Mouse (Mus musculus) thymus, adult 2 months (tissue): ENCODE data around the gene Pmepa1.
A peak's percentile ranks its signal among the peaks of the same experiment; 100 is the strongest.

Experiments used
- CTCF ChIP-seq: fragments of 200-500 bp; IDR thresholded peaks from 2 replicates; pipeline ENCODE4 v1.5.1; 2012; ENCODE audit warnings: mild to moderate bottlenecking, control low read depth, low read length, moderate library complexity, borderline replicate concordance; ENCODE audit not compliant: control insufficient read depth, poor library complexity, insufficient read depth; ENCODE audit errors: extremely low read depth
- POLR2A ChIP-seq: fragments of 200-500 bp; IDR thresholded peaks from 2 replicates; pipeline ENCODE4 v1.6.1; 2012; ENCODE audit warnings: mild to moderate bottlenecking, low read length, control low read depth, moderate library complexity; ENCODE audit not compliant: control insufficient read depth, poor library complexity, insufficient read depth; ENCODE audit errors: extremely low read depth

DNA sequence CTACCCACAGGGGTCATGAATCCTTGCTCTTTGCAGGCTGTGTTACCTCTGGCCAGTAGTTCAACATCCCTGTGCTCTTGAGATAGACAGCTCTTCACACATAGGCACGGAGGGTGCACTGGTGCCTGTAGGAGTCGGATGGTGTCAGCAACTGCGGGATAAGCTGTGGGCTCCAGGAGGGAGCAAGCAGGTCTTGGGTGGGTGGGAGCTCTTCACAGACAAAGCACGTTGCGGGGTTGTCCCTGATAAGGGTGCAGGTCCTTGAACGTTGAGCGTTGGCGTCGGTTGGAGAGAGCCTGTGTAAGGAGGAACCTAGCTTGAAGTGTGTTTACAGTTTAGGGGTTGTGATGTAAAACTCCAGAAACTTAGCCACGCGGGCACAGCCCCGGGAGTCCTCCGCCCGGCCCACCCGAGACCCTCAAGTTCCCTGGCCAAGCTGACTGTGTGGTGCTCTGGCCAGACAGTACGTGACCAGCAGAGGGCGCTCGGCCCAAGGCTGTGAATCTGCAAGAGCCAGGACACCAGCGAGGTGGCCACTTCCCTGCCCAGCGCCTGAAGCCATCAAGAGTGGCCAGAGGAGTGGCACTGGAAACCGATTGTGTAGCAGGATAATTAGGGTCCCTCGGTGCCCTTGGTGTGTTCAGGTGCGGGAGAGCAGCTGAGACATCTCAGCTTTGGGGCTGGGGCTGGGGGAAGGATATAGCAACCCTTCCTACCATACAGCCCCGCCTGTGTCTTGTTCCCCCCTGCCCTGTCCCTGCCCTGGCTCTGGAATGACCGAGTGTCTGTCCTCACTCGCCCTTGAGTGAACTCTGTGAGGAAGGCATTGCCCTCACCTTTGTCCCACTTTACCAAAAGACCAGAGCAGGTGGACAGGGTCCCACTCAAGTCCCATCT is 90.0 kb downstream of the Pmepa1 start:
- no peak for TF ChIP-seq POLR2A
- peak; percentile 96 for TF ChIP-seq CTCF
